Mouse (Mus musculus) bone marrow macrophage, adult 2 months (primary cell): ENCODE measurements around the gene Aldh5a1. TPM values are rescaled to one million over a fixed set of nuclear protein-coding genes. Genes with fewer than 3 reads are reported as not detected.
A peak's percentile ranks its signal among the peaks of the same experiment; 100 is the strongest.

Experiments used
- H3K27ac ChIP-seq: 2 replicates; pipeline ENCODE4 v1.5.1; 2012; ENCODE audit warnings: low read depth, low read length; ENCODE audit not compliant: insufficient read depth
- H3K4me1 ChIP-seq: 2 replicates; pipeline ENCODE4 v1.6.1; 2012; ENCODE audit warnings: low read length; ENCODE audit not compliant: control insufficient read depth, insufficient read depth
- H3K4me3 ChIP-seq: 2 replicates; pipeline ENCODE4 v1.5.1; 2012; ENCODE audit warnings: mild to moderate bottlenecking, low read length, moderate library complexity; ENCODE audit not compliant: insufficient read depth
- CTCF ChIP-seq: IDR thresholded peaks from 2 replicates; pipeline ENCODE4 v1.5.1; 2012; ENCODE audit warnings: low read depth, mild to moderate bottlenecking, low read length, moderate library complexity
- POLR2A ChIP-seq: IDR thresholded peaks from 2 replicates; pipeline ENCODE4 v1.6.1; 2012; ENCODE audit warnings: mild to moderate bottlenecking, low read depth, low read length, borderline replicate concordance
- polyA plus RNA-seq: library from polyadenylated mRNA; stranded (reverse); fragments of >200 nt; gene quantifications from 2 replicates; pipeline ENCODE4 v1.2.4, GENCODE M21; 2012; ENCODE audit not compliant: missing spikeins, insufficient read depth, insufficient read length

Aldh5a1 gene
- polyA plus RNA-seq, 1 experiment, result 0.32 TPM

DNA sequence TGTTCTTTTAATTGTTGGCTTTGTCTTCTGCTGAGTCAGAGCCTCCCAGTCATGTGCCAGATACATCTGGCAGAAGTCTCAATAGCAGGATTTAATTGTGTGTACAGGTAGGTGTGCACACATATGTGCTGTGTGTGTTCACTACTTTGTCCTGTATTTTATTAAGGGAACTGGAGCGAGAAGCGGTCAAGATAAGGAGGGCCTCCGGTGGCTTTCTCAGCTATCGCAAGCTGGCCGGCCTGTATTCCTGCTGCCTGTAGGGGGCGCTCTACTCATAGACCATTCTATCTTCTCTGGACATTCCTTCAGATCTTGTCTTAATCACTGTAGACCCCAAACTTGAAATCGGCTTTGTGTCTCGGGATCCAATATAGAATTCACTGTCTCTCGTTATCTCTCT is 1.2 kb upstream of the Aldh5a1 start:
- no peak overlapping the region for H3K27ac ChIP-seq
- no peak for TF ChIP-seq POLR2A
- peak; percentile 84 for TF ChIP-seq CTCF
- H3K4me3 ChIP-seq, result no peak overlapping the region
- H3K4me1 ChIP-seq, result no peaks in the 10 kb centered on the region; the same call in 1 of the 2 replicates

DNA sequence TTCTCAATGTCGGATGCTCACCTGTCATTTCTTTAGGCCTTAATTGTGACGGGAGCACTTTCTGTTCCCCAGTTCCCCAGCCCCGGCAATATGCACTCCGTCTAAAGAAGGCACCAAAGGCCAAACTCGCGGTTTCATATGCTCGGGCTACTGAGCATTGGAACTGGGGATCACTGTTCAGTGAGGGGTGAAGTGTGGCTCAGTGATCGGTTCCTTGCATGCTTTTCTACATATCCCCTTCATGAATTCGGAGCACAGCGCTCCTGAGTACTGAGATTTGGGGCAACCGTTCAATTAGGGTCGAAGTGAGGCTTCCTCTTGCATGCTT is 342 bp upstream of the Aldh5a1 start:
- Histone ChIP-seq H3K4me3 (peak overlapping the region; percentile 76), H3K27ac (no peak overlapping the region), H3K4me1 (no peaks in the 10 kb centered on the region; the same call in 1 of the 2 replicates)
- TF ChIP-seq CTCF, result no peak
- TF ChIP-seq POLR2A, result no peak

DNA sequence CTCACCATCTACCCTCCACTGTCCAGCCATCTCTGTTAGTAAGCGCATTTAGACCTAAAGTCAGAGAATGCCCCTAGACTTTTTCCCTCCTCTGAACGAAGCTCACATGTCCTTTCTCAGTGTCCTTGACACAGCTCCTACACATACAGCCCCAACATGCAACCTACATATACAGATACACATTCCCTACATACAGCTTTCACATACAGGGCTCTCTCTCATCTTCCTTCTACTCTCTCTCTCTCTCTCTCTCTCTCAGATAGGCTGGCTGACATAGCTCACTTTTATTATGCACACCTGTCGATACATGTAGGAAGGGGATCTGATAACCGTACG is 721 bp downstream of the Aldh5a1 start:
- TF ChIP-seq CTCF, result no peak
- Histone ChIP-seq H3K4me1 (no peaks in the 10 kb centered on the region; the same call in 1 of the 2 replicates), H3K27ac (no peak overlapping the region), H3K4me3 (peak overlapping the region; percentile 76)

DNA sequence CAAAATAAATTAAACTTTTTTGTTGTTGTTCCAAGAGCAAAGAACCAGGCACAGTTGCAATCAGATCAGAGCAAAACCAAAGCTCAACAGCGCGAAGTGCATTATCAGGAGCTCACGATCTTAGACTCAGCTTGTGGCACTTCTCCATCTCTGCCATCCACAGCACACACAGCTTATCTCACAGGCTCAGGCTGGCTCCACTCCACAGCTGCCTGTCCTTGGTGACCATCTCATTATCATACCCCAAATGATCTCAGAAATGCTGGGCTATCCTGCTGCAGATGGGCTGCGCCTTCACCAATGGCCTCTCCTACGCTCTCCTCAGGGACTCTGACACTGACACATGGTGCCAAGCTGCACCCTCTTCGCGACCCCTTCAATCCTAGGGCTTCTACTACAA is 4.3 kb downstream of the Aldh5a1 start:
- no peak overlapping the region for H3K27ac ChIP-seq
- TF ChIP-seq CTCF, result no peak
- TF ChIP-seq POLR2A, result no peak
- H3K4me1 ChIP-seq, result no peaks in the 10 kb centered on the region; the same call in 1 of the 2 replicates
- H3K4me3 ChIP-seq, result no peak overlapping the region

DNA sequence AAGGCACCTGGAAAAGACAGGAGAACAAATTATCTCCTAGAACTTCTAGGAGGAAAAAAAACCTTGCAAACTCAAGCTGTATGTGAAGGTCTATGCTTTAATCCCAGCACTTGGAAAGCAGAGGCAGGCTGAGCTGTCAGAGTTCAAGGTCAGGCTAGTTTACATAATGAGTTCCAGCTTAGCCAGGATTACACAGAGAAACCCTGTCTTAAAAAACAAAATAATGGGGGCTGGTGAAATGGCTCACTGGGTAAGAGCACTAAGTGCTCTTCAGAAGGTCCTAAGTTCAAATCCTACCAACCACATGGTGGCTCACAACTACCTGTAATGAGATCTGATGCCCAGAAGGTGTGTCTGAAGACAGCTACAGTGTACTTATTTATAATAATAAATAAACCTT is 6.9 kb downstream of the Aldh5a1 start:
- Histone ChIP-seq H3K4me3 (no peak overlapping the region), H3K4me1 (no peaks in the 10 kb centered on the region)

DNA sequence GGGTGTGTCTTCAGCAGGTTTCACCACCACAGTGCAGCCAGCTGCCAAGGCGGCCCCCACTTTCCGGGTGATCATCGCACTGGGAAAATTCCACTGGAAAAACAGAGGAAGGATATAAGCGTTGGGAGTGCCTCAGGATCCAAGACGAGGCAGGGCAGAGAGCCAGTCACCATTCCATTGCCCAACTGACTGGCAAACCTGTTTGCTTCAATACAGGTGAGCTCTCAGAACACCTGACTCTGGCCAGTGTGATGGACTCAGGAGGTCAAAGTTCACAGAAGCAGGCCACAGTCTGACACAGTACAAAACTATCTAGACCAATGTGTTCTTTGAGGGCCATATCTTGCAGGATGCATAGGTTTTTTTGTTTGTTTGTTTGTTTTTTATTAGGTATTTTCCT is 13.5 kb downstream of the Aldh5a1 start:
- TF ChIP-seq CTCF, result no peak
- no peak for TF ChIP-seq POLR2A

More for the DNA sequence above, 6.9 kb downstream of the Aldh5a1 start:
- TF ChIP-seq CTCF (no peak), POLR2A (no peak)
- H3K27ac ChIP-seq, result no peak overlapping the region

DNA sequence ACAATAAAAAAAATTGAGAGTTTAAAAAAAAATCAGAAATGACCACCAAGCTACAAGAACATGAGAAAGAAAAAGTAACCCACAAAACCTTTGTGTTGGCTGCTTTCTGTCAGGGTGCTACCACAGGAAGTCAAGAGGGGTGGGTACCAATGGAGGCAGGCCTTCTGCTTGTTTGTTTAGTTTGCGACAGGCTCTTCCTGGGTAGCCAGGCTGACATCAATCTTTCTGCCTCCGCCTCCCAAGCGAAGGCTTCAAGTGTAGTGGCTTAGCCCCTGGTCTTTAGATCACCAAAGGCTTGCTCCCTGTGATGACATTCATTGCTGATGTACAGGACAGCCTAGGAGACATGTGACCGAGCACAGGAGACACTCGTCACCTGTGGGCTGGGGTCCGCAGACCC is 16.2 kb downstream of the Aldh5a1 start:
- Histone ChIP-seq H3K27ac (no peak overlapping the region), H3K4me3 (no peak overlapping the region), H3K4me1 (no peaks in the 10 kb centered on the region)
- TF ChIP-seq CTCF (no peak), POLR2A (no peak)

More for the DNA sequence above, 13.5 kb downstream of the Aldh5a1 start:
- Histone ChIP-seq H3K27ac (no peak overlapping the region), H3K4me1 (no peaks in the 10 kb centered on the region), H3K4me3 (no peak overlapping the region)

DNA sequence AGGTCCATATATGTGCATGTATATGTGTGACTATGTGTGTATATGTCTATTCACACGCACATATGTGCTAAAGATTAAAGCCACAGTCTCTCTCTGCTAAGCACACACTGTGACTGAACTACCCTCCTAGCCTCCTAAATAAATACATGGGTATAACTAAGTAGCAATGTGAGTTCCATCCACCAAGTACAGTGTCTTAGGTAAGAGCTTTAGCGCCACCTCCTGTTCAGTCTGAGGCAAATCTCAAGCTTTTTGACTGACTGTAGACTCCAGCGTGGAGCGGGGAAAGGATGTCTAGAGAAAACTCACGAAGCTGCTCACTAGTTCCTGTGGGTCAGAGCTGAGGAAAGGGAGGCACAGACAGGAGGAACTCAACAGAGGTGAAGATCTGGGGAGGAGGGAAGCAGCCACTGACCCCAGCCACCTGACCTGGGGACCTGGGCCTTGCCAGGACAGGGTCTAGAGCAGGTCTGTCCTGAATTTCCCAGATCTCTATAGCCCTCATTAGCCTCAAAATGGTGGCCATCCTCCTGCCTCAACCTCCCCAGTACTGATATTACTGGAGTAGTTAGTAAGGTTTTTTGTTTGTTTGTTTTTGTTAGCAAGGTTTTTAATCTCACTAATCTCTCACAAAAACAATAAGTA is 17.0 kb downstream of the Aldh5a1 start:
- Histone ChIP-seq H3K4me1 (no peaks in the 10 kb centered on the region), H3K4me3 (no peak overlapping the region), H3K27ac (no peak overlapping the region)
- no peak for TF ChIP-seq POLR2A
- no peak for TF ChIP-seq CTCF

DNA sequence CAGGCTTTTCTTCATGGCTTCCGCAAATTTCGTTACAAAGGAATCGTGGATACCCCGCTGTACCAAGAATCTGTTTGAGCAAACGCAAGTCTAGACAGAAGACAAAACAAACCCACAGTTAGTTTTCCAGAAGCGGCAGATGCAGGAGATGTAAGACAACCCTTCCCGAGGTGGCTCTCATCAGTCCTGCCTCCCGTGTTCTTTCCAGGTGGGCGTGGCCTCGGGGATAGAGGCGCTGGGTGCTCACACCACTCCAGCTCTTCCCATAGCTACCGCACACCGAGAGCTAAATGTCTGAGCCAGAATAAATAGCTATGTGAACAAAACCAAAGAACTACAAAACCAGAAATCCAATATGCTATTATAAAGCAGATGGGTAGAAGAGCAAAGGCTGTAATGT is 21.6 kb downstream of the Aldh5a1 start:
- no peaks in the 10 kb centered on the region for H3K4me1 ChIP-seq
- no peak overlapping the region for H3K4me3 ChIP-seq
- no peak for TF ChIP-seq POLR2A
- no peak for TF ChIP-seq CTCF
- H3K27ac ChIP-seq, result no peak overlapping the region

DNA sequence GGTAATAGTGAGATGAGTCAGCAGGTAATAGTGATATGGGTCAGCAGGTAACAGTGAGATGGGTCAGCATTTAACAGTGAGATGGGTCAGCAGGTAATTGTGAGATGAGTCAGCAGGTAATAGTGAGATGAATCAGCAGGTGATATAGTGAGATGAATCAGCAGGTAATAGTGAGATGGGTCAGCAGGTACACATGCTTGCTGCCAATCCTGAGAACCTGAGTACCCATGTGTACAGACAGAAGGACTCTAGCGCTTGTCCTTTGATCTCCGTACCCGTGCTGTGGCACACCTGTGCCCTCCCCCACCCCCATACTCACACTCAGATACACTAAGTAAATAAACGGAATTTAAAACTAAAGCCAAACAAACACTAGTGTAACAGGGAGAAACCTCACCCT is 22.5 kb downstream of the Aldh5a1 start:
- no peak overlapping the region for H3K4me3 ChIP-seq
- TF ChIP-seq POLR2A (no peak), CTCF (no peak)
- no peak overlapping the region for H3K27ac ChIP-seq
- no peaks in the 10 kb centered on the region for H3K4me1 ChIP-seq

DNA sequence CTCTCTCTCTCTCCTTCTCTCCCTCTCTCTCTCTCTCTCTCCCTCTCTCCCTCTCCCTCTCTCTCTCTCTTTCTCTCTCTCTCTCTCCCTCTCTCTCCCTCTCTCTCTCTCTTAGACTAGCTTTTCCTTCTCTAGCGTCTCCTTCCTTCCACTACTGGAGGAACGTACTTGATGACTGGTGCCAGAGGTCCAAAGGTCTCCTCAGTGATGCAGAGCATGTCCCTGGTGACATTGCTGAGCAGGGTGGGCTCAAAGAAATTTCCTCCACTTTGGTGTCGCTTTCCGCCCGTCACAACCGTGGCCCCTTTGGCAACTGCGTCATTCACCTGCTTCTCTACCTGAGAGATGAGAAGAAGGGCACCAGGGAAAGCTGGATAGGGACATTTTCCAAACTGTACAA is 23.9 kb downstream of the Aldh5a1 start:
- no peaks in the 10 kb centered on the region for H3K4me1 ChIP-seq
- no peak overlapping the region for H3K27ac ChIP-seq
- no peak overlapping the region for H3K4me3 ChIP-seq
- TF ChIP-seq POLR2A (no peak), CTCF (no peak)
